Mouse (Mus musculus): Measurements from ENCODE around the gene Trib2. TPM values are rescaled to one million over a fixed set of nuclear protein-coding genes. Genes with fewer than 3 reads are reported as not detected.

Trib2 gene
- polyA plus RNA-seq, 1 experiment from 2014 or later, result 136 TPM

DNA sequence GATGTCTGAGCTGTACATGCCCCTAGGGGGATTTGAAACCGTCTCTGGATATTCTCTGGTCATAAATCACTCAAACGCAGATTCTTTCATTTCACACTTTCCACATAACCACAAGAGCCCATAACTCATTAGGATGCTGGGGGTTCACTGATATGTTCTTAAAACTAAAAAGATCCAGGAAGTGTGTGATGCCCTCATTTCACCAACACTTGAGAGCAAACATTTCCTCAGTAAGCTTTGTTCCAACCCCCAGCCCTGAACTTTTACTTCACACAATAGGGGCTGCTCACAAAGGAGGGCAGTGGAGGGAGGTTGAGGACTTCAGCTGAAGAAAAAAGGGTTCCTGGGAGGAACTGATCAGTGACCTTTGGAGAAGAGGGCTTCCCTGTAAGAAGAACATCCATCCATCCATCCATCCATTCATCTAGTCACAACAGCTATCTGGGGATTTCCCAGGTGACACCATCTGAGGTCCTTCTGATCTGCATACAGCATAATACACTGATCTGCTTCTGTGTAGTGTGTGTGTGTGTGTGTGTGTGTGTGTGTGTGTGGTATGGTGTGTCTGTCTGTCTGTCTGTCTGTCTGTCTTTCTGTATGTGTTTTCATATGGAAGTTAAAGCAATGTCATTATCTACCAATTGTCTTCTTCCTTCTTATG is 61.6 kb downstream of the Trib2 start:
- 69% methylated on average over 2 of the region's 2 CpGs for WGBS
- no peak overlapping the region for H3K27ac ChIP-seq (replicated peaks)
- no peaks in the 10 kb centered on the region for H3K36me3 ChIP-seq
- H3K9me3 ChIP-seq, result no peaks in the 10 kb centered on the region
- no peaks in the 10 kb centered on the region for H3K27me3 ChIP-seq
- H3K4me2 ChIP-seq, result no peak overlapping the region
- ATAC-seq (ENCODE audit: low FRiP score, low read depth), result no peak
- H3K4me1 ChIP-seq (replicated peaks), result no peaks in the 10 kb centered on the region
- H3K9ac ChIP-seq, result no peak overlapping the region
- H3K4me3 ChIP-seq, result no peak overlapping the region

DNA sequence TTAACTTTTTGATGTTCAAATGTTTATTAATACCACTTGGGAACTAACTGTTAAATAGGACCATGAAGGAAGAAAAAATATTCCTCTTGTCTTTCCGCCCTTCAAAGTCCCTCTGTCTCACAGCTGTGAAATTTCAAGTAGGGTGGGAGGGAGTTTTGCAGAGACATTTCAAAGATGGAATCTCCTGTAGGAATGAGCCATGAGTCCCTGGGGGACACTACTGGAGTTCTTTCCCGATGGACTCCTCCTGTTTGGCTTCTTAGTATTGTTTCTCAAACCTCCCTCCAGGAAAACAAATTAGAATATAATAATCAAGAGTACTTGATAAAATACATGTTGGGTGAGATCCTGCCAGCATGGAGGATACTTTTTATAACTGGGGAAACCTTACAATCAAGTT is 62.1 kb downstream of the Trib2 start:
- Histone ChIP-seq H3K4me2 (no peak overlapping the region), H3K27me3 (no peaks in the 10 kb centered on the region), H3K36me3 (no peaks in the 10 kb centered on the region), H3K4me1 (replicated peaks) (no peaks in the 10 kb centered on the region), H3K9ac (no peak overlapping the region), H3K9me3 (no peaks in the 10 kb centered on the region), H3K27ac (replicated peaks) (no peak overlapping the region), H3K4me3 (no peak overlapping the region)
- no peak for ATAC-seq (ENCODE audit: low FRiP score, low read depth)
- WGBS, result 83% methylated on average over 2 of the region's 2 CpGs

DNA sequence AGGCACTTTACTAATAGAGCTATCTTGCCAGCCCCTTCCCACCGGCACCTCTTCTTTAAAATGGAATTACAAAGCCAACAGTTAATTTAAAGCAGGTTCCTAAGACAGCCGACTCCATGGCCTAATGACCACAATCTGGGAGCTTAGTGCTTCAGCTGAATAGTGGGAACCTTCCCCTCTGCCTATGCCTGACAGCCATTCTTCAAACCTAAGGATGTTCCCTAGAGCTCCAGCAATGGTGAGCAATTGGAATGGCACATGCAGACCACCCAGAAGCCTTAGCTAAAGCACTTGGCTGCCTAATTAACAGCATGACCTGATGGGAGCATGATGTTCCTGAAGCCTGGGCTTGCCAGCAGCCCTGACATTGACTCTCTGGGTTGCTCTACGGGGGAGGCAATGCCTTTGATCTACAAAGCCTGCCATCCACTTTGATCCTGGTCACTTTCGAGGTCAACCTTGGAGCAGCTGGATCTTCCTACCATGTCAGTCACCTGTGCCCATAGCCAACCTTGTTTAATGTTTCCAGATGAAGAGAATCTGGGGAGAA is 67.0 kb downstream of the Trib2 start:
- Histone ChIP-seq H3K4me2 (no peak overlapping the region), H3K4me1 (replicated peaks) (no peaks in the 10 kb centered on the region), H3K27me3 (no peaks in the 10 kb centered on the region), H3K9me3 (no peaks in the 10 kb centered on the region), H3K9ac (no peak overlapping the region), H3K27ac (replicated peaks) (no peak overlapping the region), H3K36me3 (no peaks in the 10 kb centered on the region), H3K4me3 (no peak overlapping the region)
- ATAC-seq (ENCODE audit: low FRiP score, low read depth), result no peak
- WGBS, result 37% methylated on average over 4 of the region's 4 CpGs

DNA sequence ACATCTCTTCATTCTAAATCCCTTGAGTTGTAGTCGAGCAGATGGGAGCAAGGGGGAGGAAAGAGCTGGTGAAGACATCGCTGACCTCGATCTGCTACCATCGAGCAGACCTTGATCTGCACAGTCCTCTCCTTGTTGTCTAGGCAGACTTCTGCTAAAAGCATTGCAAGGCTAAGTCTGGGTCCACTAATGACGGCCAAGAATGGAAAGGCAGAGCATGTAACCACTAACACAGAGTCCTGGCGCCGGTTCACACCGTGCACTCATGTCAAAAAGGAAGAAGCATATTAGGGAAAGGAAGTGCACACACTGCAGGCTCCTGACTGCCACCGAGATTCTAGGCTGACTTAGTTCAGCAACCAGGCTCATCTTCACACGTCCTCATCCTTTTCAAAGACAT is 71.0 kb downstream of the Trib2 start:
- no peak overlapping the region for H3K9ac ChIP-seq
- 88% methylated on average over 10 of the region's 10 CpGs for WGBS
- no peak overlapping the region for H3K4me2 ChIP-seq
- H3K27ac ChIP-seq (replicated peaks), result no peak overlapping the region
- no peaks in the 10 kb centered on the region for H3K4me1 ChIP-seq (replicated peaks)
- no peak for ATAC-seq (ENCODE audit: low FRiP score, low read depth)
- H3K4me3 ChIP-seq, result no peak overlapping the region
- no peaks in the 10 kb centered on the region for H3K9me3 ChIP-seq
- H3K27me3 ChIP-seq, result no peaks in the 10 kb centered on the region
- no peaks in the 10 kb centered on the region for H3K36me3 ChIP-seq

Small RNA genes lying within 50 kb of the gene (microRNA-seq; reads per million reads assigned to microRNA genes)
- not detected for gene Mir6387
